ENCODE assay signal across 20 mouse cellular contexts in the genomic region with DNA sequence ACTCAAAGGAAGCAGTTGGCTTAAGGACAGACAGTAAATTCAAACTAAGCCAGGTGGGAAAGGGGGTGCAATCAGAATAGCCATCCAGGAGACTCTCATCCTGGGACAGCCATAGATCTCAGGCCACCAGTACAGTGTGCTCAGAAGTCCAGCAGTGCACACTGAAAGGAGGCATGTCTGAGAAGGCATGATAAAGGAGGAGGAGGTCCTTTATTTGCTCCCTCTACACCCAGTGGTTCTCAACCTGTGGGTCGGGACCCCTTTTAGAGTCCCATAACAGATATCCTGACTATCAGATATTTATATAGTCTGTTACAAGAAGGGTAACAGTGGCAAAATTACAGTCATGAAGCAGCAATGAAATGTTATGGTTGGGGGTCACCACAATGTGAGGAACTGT.
"Had no signal": no experiment of that assay in that cellular context is flagged by ENCODE, and none has a peak within 500 bp of the region (broad histone marks: within the 10 kb centered on the region; RNA-seq: fewer than 3 reads in every experiment).

No protein-coding gene starts in this region.

- H3K9ac ChIP-seq: limb, embryonic 12.5 days; limb, embryonic 15.5 days; neural tube, embryonic 12.5 days; neural tube, embryonic 15.5 days; stomach, embryonic 15.5 days had no signal

- H3K36me3 ChIP-seq: limb, embryonic 12.5 days; limb, embryonic 15.5 days; neural tube, embryonic 12.5 days; neural tube, embryonic 15.5 days; stomach, embryonic 15.5 days had no signal

- H3K4me3 ChIP-seq: limb, embryonic 12.5 days; limb, embryonic 15.5 days; neural tube, embryonic 12.5 days; neural tube, embryonic 15.5 days; stomach, embryonic 15.5 days had no signal

- H3K27me3 ChIP-seq: limb, embryonic 12.5 days; limb, embryonic 15.5 days; neural tube, embryonic 12.5 days; neural tube, embryonic 15.5 days; stomach, embryonic 15.5 days had no signal

- DNase-seq: kidney, adult 18-20 months; kidney, adult 9 months; kidney, postnatal 14 days; kidney, postnatal 4 days; left cerebral cortex, postnatal 4 days; lung, adult 2 months; lung, postnatal 14 days; lung, postnatal 4 days; midbrain, embryonic 14.5 days; right cerebral cortex, adult 18-20 months; right cerebral cortex, postnatal 14 days; right cerebral cortex, postnatal 4 days; thymus, postnatal 36 days had no signal

- H3K4me2 ChIP-seq: limb, embryonic 12.5 days; limb, embryonic 15.5 days; midbrain, embryonic 11.5 days; neural tube, embryonic 12.5 days; neural tube, embryonic 15.5 days; stomach, embryonic 15.5 days had no signal

- H3K9me3 ChIP-seq: limb, embryonic 15.5 days; neural tube, embryonic 15.5 days; stomach, embryonic 15.5 days had no signal

- H3K27ac ChIP-seq: limb, embryonic 12.5 days; limb, embryonic 15.5 days; neural tube, embryonic 12.5 days; neural tube, embryonic 15.5 days; stomach, embryonic 15.5 days had no signal

- H3K4me1 ChIP-seq: neural tube, embryonic 15.5 days had no signal

- ATAC-seq: intestine, embryonic 16.5 days had no signal
